Mouse (Mus musculus) skeletal muscle tissue, adult 2 months (tissue): ENCODE data around the gene Kcnj3.
A peak's percentile ranks its signal among the peaks of the same experiment; 100 is the strongest.
"Not testable (repeated sequence)": the region's sequence is repeated elsewhere in the genome, so short reads cannot be mapped to it uniquely, and the experiment has no call there.

Experiments used
- DNase-seq: peaks from one replicate; pipeline ENCODE4 v3.0.0-alpha.2; 2012; ENCODE audit warnings: low read depth, low spot score

Kcnj3 gene

GRCm38 (mm10) chr2:55435721-55436260, at the start of gene Kcnj3:
TSS of gene Kcnj3 (plus strand) at chr2:55435970.
- DNase-seq = no peak

GRCm38 (mm10) chr2:55390330-55390989, 45.3 kb upstream of the Kcnj3 start:
- DNase-seq = no peak

GRCm38 (mm10) chr2:55405307-55405706, 30.5 kb upstream of the Kcnj3 start:
- no peak for DNase-seq

GRCm38 (mm10) chr2:55427633-55428032, 8.1 kb upstream of the Kcnj3 start:
- DNase-seq = no peak

- DNase-seq = no peak
Observed at GRCm38 (mm10) chr2:55432104-55432503, 3.7 kb upstream of the Kcnj3 start.

GRCm38 (mm10) chr2:55436261-55437006, 664 bp downstream of the Kcnj3 start:
- no peak for DNase-seq

GRCm38 (mm10) chr2:55437007-55437949, 1.5 kb downstream of the Kcnj3 start:
- DNase-seq = no peak

GRCm38 (mm10) chr2:55437977-55438376, 2.2 kb downstream of the Kcnj3 start:
- no peak for DNase-seq

- no peak for DNase-seq
Observed at GRCm38 (mm10) chr2:55439211-55439610, 3.4 kb downstream of the Kcnj3 start.

- DNase-seq = no peak
Observed at GRCm38 (mm10) chr2:55442006-55442405, 6.2 kb downstream of the Kcnj3 start.

GRCm38 (mm10) chr2:55447298-55447697, 11.5 kb downstream of the Kcnj3 start:
- DNase-seq = no peak

- DNase-seq = no peak
Observed at GRCm38 (mm10) chr2:55450774-55451173, 15.0 kb downstream of the Kcnj3 start.

GRCm38 (mm10) chr2:55459195-55459594, 23.4 kb downstream of the Kcnj3 start:
- no peak for DNase-seq

- no peak for DNase-seq
Observed at GRCm38 (mm10) chr2:55469141-55469540, 33.4 kb downstream of the Kcnj3 start.

GRCm38 (mm10) chr2:55470006-55470405, 34.2 kb downstream of the Kcnj3 start:
- DNase-seq = no peak

GRCm38 (mm10) chr2:55479511-55479910, 43.7 kb downstream of the Kcnj3 start:
- DNase-seq = no peak

GRCm38 (mm10) chr2:55479933-55480601, 44.3 kb downstream of the Kcnj3 start:
- DNase-seq = peak; percentile 84

- no peak for DNase-seq
Observed at GRCm38 (mm10) chr2:55480602-55480965, 44.8 kb downstream of the Kcnj3 start.

- DNase-seq = not testable (repeated sequence)
Observed at GRCm38 (mm10) chr2:55485500-55486129, 49.8 kb downstream of the Kcnj3 start.

GRCm38 (mm10) chr2:55503390-55504176, 67.8 kb downstream of the Kcnj3 start:
- DNase-seq = no peak
